Mouse (Mus musculus) retina, postnatal 1 day (tissue): ENCODE results near the gene Dennd4a.

Experiments used
- DNase-seq: peaks from one replicate; pipeline ENCODE4 v3.0.0-alpha.2; 2012

Gene Dennd4a

DNA sequence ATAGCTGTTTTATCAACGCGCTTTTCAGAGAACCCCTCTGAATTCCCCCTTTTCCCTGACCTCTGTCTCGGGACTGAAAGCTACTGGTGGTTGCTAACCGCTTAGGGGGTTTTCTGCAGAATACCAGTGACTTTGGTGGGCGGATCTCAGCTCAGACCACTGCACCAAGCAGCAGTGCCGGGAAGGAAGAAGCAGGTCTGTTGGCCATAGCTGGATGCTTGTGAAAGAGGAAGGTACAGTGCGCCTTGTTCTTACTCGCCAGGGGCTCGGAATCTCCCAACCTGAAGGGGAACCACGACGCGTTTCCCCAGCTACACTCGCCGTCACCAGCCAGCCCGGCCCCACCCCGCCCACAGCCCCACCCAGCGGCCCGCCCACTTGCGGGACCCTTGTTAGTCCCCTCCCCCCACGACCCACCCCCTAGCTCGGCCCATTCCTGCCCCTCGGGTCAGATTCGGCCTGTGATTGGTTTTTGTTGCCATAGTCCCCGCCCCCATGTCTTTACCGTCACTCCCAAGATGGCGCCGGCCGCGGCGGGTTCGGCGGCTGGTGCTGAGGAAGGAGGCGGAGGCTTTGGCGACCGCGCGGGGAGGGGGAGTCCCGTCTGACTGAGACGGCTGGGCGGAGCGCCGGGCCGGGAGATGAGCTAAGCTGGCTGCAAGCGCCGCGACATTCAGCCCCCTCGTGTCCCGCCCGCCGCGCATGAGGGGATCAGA, at the start of gene Dennd4a:
TSS of gene Dennd4a (plus strand) at position 519 of the 716 bp plus-strand sequence.
- DNase-seq: peak; percentile 100

DNA sequence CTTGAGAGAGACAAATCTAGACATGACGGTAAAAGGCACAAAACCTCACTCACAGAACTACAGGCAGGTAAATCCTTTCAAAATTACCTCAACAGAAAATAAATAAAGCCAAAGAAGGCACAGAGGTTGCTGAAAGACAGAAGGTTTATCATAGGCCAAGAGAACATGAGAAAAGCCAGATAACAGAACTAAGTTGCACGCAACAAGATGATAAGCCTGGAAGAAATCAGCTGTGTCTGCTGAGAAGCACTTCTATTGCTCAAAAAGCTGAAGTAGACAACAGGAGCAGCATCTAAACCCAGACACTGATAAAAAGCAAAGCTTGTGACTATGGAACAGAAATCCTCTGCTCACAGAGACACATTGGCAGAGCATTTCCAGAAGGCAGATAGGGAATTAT, 46.3 kb upstream of the Dennd4a start:
- no peak for DNase-seq

DNA sequence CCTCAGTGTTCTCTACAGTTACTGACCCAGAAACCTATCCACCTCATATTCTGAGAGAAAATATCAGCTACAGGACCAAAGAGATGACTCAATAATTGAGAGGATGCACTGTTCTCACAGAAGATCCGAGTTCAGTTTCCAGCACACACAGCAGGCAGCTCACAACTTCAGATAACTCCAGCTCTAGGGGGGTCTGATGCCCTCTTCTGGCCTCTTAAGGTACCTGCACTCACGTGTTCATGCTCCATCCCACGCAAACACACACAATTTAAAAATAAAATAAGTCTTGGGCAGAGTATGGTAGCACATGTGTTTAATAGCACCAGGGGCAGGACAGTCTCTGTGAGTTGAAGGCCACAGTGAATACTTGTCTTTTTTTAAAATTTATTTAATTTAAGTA, 45.0 kb upstream of the Dennd4a start:
- no peak for DNase-seq

DNA sequence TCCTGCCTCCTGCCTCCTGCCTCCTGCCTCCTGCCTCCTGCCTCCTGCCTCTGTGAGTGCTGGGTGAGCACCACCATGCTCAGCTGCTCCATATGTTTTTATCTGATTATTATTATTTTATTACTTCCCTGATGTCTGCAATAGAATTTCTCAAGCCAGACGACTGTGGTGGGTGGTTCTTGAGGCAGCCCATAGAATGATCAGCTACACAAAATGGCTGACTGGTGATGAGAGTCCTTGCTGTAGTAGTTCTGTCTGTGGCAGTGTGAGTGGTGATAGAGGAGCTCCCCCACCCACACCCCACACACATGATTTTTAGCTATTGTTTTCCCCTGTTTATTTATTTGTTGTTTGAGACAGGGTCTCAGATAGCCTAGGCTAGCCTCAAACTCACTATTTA, 43.3 kb upstream of the Dennd4a start:
- DNase-seq: no peak

DNA sequence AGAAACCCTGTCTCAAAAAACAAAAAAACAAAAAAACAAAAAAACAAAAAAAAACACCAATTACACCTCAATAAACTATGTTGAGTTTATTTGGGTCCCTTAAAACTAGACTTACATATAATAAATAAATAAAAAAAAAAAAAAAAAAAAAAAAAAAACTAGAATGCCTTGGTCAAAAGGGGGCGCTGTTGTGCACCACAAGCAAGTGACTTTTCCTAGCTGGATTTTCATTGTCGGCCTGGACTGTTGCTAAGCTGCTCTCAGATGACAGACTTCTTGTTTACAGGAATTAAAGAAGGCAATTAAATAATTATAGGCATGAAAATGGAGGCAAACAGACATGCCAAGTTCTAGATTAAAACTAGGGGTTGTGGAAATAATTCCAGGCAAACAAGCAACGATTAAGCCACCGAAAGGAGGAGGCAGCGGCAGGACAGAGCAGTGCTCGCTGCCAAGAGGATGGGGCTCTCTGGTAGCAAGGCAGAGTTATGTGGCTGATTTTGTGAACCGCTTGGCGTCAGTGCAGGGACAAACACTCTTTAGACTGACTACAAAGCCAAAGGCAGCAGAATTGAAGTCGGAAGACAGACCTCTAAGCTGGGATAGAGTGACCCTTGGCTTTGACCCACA, 42.0 kb upstream of the Dennd4a start:
- peak; percentile 88 for DNase-seq

DNA sequence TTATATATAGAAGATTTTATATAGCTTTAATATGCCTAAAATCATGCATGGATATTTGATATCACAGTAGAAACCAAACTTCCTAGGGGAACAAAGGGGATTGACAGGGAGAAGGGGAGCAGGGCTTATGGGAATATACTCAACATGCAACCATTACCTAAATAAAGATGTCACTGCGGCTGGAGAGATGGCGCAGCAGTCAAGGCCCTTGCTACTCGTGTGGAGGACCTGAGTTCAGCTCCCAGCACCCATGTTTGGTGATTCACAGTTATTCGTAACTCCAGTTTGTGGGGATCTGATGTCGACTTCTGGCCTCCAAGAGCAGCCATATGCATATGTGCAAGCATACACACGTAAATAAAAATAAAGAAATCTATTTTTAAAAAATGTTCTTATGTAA, 41.2 kb upstream of the Dennd4a start:
- no peak for DNase-seq

DNA sequence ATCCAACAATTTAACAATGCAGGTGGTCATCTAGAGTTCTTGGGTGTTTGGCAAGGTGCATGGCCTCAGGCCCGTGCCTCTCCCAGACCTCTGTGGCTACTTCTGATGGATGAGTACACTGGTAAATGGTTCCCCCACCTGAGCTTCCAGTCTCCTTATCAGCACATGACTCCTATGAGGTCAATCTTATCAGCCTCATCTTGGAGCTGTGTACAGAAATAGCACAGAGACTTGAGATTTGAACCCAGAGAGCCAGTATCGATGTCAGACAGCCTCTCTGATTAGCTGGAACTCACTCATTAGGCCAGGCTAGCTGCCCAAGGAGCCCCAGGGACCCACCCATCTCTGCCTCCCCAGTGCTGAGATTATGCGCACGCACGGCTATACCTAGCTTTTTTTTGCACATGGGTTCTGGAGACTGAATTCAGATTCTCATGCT, 40.7 kb upstream of the Dennd4a start:
- DNase-seq: peak; percentile 2

DNA sequence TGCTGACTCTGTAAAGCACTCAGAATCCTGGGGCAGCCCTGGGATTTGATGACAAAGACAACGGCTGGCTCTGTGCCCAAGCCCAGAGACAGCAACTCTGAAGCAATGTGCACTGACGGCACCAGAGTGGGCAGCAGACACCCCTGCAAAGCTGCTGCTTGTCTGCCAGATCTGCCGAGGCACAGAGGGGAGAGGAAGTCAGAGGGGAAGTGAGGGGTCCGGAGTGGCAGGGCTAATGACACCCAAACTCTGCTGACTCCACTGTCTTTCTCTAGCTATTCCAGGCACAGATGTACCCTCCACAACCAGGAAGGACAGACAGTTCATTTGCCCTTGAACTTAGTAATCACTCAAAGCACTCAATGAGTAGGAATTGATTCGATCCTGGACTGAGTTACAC, 39.9 kb upstream of the Dennd4a start:
- peak; percentile 80 for DNase-seq

DNA sequence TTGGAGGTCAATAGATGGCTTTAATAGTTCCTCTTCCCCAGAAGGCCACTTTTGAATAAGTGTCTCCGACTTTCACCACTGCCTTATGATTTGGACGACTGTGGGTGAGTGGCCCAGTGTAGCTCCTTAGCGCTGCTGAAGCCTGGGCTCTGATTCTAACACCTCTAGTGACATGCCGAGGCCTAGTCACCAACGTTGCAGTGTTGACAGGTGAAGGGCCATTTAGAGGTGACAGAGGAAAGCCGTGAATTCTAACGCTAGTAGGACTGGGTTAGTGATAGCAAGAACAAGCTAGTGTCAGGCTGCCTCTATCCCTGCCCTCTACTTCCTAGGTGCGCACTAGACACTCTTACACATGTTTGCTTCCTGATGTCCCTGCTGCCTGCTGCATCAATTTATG, 37.9 kb upstream of the Dennd4a start:
- DNase-seq: no peak

DNA sequence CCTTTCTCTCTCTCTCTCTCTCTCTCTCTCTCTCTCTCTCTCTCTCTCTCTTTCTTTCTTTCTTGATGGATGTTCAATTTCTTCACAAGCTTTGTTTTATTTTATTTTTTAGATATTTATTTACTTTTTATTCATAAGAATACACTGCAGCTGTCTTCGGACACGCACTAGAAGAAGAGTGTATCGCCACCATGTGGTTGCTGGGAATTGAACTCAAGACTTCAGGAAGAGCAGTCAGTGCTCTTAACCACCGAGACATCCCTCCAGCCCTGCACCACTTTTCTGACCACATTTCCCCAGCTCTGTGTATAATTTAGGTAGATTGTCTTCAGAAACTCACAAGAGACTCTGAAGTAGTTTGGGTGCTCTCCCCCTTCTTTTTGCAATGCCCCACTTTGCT, 37.2 kb upstream of the Dennd4a start:
- no peak for DNase-seq

DNA sequence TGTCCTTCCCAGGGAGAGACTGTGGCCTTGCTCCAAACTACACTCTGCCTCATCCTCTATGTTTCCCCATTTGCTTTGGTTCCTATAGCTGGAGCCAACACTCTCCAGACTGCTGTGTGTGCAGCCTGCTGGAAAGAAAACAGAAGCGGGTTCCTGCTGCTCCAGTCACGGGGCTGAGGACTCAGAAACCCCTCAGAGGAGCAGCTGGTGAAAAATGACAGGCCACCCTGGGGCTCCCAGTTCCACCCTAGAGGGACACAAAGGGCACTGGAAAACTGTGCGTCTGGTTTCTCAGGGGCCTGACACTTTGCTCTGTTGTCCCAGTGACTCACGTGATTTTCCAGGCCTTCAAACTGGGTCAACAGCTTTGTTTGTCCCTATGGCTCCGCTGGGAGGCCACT, 36.7 kb upstream of the Dennd4a start:
- peak; percentile 99 for DNase-seq

DNA sequence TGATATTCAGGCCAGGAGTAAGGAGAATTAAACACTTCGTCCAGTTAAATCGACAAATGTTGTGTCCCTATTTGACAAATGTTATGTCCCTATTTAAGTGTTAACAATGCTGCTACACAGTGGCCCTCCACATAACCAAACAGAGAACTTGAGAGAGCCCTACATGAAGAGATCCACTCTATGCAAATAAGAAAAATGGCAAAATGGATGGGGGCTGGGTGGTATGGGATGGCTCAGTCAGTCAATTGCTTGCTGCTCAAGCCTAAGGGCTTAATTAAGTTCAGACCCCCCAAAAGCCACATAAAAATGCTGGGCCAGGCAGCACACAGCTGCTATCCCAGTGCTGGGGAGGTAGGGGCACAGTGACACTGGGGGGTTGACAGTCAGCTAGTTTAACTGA, 36.3 kb upstream of the Dennd4a start:
- DNase-seq: no peak

DNA sequence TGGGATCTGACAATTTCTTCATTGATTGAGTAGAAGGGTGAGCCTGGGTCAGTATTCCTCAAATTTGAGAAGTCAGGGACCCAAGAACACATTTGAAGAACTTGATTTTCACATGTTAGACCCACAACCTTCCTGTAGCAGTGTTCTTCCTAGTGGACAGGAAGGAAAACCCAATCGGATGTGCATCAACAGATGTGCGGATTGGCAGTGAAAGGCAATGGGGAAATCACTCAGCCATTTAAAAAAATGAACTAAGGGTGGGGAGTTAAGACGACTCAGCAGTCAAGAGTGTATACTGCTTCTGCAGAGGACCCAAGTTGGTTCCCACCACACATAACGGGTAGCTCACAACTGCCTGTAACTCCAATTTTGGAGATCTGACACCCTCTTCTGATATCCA, 35.6 kb upstream of the Dennd4a start:
- no peak for DNase-seq

DNA sequence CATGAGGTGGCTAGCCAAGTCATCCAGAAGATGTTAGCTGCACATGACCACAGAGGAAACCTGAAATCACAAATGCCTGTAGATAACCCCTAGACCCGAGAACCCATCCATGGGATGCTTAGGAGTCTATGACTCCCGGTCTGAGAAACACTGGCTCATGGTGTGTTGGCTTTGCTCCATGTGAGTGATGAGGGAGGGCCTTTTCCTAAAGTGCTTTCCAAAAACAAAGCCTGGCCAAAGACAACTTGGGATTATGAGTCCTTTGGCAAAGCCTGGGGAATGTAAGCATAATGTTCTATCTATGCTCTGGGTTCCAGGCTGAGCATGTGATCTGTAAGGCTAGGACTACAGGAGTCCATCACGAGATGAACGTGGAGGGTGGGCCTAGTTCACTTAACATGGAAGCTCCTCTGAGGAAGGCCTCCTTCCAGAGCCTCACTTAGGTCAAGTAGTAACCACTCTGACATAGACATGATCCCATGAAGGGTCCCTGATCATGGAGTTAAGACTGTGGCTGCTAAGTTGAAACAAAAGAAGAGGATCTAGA, 33.6 kb upstream of the Dennd4a start:
- DNase-seq: no peak

DNA sequence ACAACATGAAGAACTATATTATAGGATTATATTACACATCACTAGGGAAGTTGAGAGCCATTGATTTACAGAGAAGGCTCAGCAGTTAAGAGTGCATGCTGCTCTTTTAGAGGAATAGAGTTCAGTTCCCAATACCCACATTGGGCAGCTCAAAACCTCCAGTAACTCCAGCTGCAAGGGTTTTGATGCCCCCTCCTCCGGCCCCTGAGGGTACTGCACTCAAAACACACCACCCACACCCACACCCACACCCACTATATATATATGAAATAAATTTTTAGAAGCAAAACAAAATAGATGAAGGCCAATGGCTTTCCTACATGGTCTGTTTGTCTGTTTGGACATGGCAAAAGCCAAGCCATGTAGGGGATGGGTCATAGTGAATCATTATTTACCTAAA, 33.0 kb upstream of the Dennd4a start:
- no peak for DNase-seq

DNA sequence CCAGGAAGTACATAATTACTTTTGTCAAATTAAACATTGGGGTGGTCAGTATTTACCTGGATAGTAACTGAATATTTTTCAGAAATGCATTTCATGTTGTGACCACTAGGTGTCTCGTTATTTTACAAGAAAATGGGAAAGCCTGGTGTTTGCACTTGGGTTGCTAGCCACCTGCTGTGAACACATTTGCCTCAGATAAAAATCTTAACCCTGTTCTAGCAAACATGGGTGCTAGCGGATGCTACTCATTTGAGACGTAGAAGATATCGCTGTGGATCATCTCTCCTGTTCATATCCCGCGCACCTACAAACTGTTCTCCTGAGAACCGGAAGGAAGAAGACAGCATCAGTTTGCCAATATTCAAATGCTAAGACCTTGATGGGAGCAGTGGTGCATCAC, 31.5 kb upstream of the Dennd4a start:
- peak; percentile 82 for DNase-seq

DNA sequence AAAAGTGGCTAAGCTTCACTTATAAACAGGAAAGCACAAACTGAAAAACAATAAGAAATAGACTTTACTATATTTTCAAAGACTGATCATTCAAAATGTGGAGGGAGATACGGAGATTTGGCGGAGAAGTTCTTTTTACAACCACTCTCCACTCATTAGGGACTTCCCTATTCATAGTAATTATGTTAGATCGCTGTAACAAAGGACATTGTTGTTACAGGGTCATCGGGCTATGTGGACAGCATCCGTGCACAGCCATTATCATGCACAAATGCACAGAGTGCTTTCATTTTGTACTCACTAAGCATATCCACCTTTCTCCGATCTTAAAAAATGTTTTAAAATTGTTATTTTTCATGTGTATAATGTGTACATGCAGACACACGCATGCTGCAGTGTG, 27.6 kb upstream of the Dennd4a start:
- peak; percentile 86 for DNase-seq

DNA sequence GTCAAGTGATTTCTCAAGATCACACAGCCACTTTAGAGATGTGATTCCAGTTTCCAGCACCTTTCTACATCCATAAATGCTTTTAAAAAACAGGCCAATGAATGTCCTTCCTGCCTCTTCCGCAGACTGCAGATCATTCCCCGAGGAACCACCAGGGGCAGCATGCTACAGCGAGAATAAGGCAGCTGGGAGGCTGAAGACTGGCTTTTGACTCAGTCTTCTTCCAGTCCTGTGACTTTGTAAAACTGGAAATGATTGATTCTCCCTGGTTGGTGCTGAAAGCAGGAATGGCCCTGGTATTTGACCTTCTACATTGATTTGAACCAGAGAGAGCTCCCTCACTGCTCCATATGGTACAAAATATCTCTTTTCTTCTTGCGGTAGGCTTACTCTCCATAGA, 26.3 kb upstream of the Dennd4a start:
- DNase-seq: peak; percentile 67

DNA sequence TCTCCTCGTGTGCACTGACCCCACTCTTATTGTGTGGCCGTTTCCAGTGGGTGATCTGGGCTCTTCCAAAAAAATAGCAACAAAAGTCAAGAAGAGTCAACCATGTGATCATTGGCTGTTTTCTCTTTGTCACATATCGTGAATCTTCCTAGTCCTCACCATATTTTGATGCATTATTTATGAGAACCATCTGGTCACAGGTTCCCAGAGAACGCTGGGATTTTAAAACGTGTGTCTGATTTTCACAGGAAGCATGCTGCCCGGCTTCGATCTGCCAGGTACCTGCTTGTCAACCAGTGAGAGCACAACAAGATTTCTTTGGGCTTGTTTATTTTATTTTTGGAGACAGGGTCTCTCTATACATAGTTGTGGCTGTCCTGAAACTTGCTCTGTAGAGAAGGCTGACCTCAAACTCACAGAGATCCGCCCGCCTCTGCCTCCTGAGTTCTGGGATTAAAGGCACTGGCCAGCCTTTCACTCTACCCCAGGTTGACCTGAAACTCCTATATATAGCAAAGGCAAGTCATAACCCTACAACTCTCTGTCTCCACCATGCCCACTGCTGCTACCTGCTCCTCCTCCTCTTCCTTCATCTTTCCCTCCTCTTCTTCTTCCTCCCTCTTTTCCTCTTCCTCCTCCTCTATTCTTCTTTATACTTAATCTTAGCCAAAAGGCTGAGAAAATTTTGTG, 24.8 kb upstream of the Dennd4a start:
- peak; percentile 4 for DNase-seq

DNA sequence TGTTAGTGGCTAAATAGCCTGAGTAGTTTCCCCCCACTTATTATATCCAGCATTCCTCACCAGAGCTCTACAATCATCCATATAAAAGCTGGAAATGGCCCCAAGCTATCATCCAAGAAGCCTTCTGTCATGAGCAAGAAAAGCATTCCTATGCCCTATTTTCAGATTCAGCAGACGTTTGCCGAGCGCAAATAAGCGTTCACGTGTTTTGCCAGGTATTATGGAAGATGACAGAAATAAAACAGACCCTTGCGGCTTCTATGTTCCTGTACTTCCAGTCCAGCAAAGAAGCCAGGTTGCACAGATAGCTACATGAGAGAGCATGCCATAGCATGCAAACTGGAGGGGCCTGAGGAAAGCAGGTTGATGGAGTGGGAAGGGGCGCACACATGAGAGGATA, 23.1 kb upstream of the Dennd4a start:
- DNase-seq: peak; percentile 40

DNA sequence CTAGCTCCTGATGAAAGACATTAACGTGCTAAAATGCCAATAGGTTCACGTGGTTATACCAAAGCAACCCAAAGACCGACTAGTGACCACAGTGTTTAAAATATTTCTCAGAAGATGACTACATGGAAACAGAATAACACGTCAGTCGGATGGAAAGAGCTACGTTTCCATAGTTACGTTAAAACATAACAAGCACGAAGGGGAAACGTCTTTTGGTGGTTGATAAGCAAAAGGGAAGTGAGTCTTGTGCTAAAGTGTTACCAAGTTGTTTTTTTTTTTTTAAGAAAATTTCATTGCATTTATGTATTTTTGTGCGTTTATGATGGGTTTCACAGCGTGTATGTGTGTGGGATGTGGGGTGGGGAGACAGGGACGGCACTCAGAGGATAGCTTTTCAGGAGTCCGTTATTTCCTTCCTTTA, 21.8 kb upstream of the Dennd4a start:
- DNase-seq: no peak

DNA sequence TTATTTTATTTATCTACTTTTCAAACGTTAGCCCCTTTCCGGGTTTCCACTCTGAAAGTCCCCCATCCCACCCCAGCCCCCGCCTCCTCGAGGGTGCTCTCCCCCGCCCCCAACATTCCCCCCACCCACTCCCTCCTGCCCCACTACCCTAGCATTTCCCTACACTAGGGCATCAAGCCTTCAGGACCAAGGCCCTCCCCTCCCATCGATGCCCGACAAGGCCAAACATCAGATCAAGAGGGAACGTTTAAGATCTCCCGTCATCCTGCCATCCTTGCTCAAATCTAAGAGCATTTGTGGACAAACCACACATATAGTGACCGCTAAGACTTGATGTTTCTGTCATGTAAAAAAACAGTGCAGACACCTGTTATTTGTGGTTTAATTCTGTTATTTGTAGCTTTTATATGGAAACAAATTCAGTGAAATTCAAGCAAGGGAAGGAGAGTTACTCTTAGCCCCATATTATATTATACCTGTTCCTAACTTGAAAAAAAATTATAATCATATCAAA, 21.2 kb upstream of the Dennd4a start:
- no peak for DNase-seq
